Mouse (Mus musculus) liver, embryonic 14.5 days (tissue): ENCODE results near the gene Apbb1. TPM values are rescaled to one million over a fixed set of nuclear protein-coding genes. Genes with fewer than 3 reads are reported as not detected.

Source experiments
- ATAC-seq: fragments of 200-750 bp; cut with Nextera tagmentation; 2 replicates; pipeline ENCODE4 v1.8.0; 2017; ENCODE audit warnings: moderate number of reproducible peaks, mild to moderate bottlenecking, moderate library complexity; ENCODE audit not compliant: insufficient read depth
- DNase-seq, 3 experiments: peaks; one replicate each; pipeline ENCODE4 v3.0.0-alpha.2; 2012 to 2013; ENCODE audit warnings: low read depth in 3 of 3, low spot score in 3 of 3
- H3K27ac ChIP-seq: fragments of 300-500 bp; sonication (generic); 2 replicates; pipeline ENCODE4 v1.5.1; 2014; ENCODE audit warnings: moderate library complexity, mild to moderate bottlenecking, control low read depth, inconsistent platforms
- H3K27me3 ChIP-seq: fragments of 300-500 bp; sonication (generic); 2 replicates; pipeline ENCODE4 v1.6.1; 2014; ENCODE audit warnings: mild to moderate bottlenecking, low read length, moderate library complexity; ENCODE audit not compliant: control insufficient read depth, insufficient read depth
- H3K36me3 ChIP-seq: fragments of 300-500 bp; sonication (generic); replicated peaks from 2 replicates; pipeline ENCODE4 v1.6.1; 2014; ENCODE audit warnings: low read depth; ENCODE audit not compliant: control insufficient read depth, insufficient read depth
- H3K4me1 ChIP-seq, 2 experiments: fragments of 200-500 bp in 1 of 2; fragments of 300-500 bp in 1 of 2; sonication (generic) in 1 of 2; replicated peaks; 2 replicates each; pipeline ENCODE4 v1.6.1; 2012 to 2014; ENCODE audit warnings: antibody characterized with exemption in 1 of 2, inconsistent platforms in 1 of 2, low read length in 1 of 2; ENCODE audit not compliant: control insufficient read depth in 2 of 2, insufficient read depth in 2 of 2
- H3K4me2 ChIP-seq: fragments of 300-500 bp; sonication (generic); 2 replicates; pipeline ENCODE4 v1.6.1; 2014; ENCODE audit warnings: low read depth, mild to moderate bottlenecking, control low read depth, moderate library complexity
- H3K4me3 ChIP-seq, 2 experiments: fragments of 200-500 bp in 1 of 2; fragments of 300-500 bp in 1 of 2; sonication (generic) in 1 of 2; 2 replicates each; pipeline ENCODE4 v1.5.1; 2012 to 2014; ENCODE audit warnings: low read depth in 2 of 2, low read length in 2 of 2, mild to moderate bottlenecking in 2 of 2, control low read depth in 1 of 2, inconsistent platforms in 1 of 2, moderate library complexity in 1 of 2; ENCODE audit not compliant: insufficient read depth in 1 of 2
- H3K9ac ChIP-seq: fragments of 300-500 bp; sonication (generic); replicated peaks from 2 replicates; pipeline ENCODE4 v1.6.1; 2014; ENCODE audit warnings: mild to moderate bottlenecking, control low read depth, moderate library complexity
- H3K9me3 ChIP-seq: fragments of 300-500 bp; sonication (generic); 2 replicates; pipeline ENCODE4 v1.6.1; 2016; ENCODE audit warnings: low read length, mixed read lengths; ENCODE audit not compliant: control insufficient read depth
- CTCF ChIP-seq: IDR thresholded peaks from 2 replicates; pipeline ENCODE4 v1.5.1; 2016; ENCODE audit warnings: antibody characterized with exemption, low read depth, control low read depth
- EP300 ChIP-seq: IDR thresholded peaks from 2 replicates; pipeline ENCODE4 v1.6.1; 2016; ENCODE audit warnings: antibody characterized with exemption, low read depth
- WGBS: fragments of 180-500 bp; shearing (Covaris S2); extraction: QIAGEN DNeasy Blood & Tissue Kit; methylation state at CpG from one replicate; pipeline ENCODE4 v1.1.7; 2014; ENCODE audit not compliant: insufficient replicate concordance; 5-methylcytosine and 5-hydroxymethylcytosine counted together
- polyA plus RNA-seq, 2 experiments: library from polyadenylated mRNA; depleted of rRNA in 1 of 2; stranded (reverse) in 1 of 2; unstranded in 1 of 2; fragments of >200 nt; fragmentation: Nextera tagmentation in 1 of 2; extraction: Ambion mirVana in 1 of 2; gene quantifications; 2 replicates each; pipeline versions ENCODE4 v1.2.1 to v1.2.3; 2012 to 2014

Apbb1 gene
- polyA plus RNA-seq, 2 experiments = 1.6 to 2.1 TPM

GRCm38 (mm10) chr7:105619701-105620100 is 38.2 kb upstream of the Apbb1 start:
- no peak for ATAC-seq
- Histone ChIP-seq H3K36me3 (no peaks in the 10 kb centered on the region), H3K9ac (no peak overlapping the region), H3K27ac (no peak overlapping the region), H3K27me3 (no peaks in the 10 kb centered on the region), H3K4me1 (no peaks in the 10 kb centered on the region), H3K4me2 (no peak overlapping the region), H3K9me3 (no peaks in the 10 kb centered on the region), H3K4me3 (no peak overlapping the region)
- no peak for DNase-seq
- WGBS = 49% methylated on average over 3 of the region's 3 CpGs
- TF ChIP-seq EP300 = no peak

GRCm38 (mm10) chr7:105617810-105618209 is 36.4 kb upstream of the Apbb1 start:
- no peak for DNase-seq
- TF ChIP-seq EP300 (no peak), CTCF (no peak)
- Histone ChIP-seq H3K9me3 (no peaks in the 10 kb centered on the region), H3K36me3 (no peaks in the 10 kb centered on the region), H3K4me2 (no peak overlapping the region), H3K27me3 (no peaks in the 10 kb centered on the region), H3K4me1 (no peaks in the 10 kb centered on the region), H3K9ac (no peak overlapping the region), H3K4me3 (no peak overlapping the region), H3K27ac (no peak overlapping the region)
- 82% methylated on average over 22 of the region's 22 CpGs for WGBS
- ATAC-seq = 0 out of 2 replicates have a peak, but pooled peaks have one; percentile 15

- H3K27ac ChIP-seq = no peak overlapping the region
- DNase-seq (no peak), ATAC-seq (no peak)
- no peak overlapping the region for H3K9ac ChIP-seq
- no peaks in the 10 kb centered on the region for H3K27me3 ChIP-seq
- no peaks in the 10 kb centered on the region for H3K36me3 ChIP-seq
- no peaks in the 10 kb centered on the region for H3K4me1 ChIP-seq
- TF ChIP-seq EP300 = no peak
- no peak for TF ChIP-seq CTCF
- WGBS = 59% methylated on average over 6 of the region's 6 CpGs
- no peak overlapping the region for H3K4me2 ChIP-seq
- no peak overlapping the region for H3K4me3 ChIP-seq
- H3K9me3 ChIP-seq = no peaks in the 10 kb centered on the region
Observed at GRCm38 (mm10) chr7:105616561-105616960, 35.1 kb upstream of the Apbb1 start.

GRCm38 (mm10) chr7:105615720-105616119 is 34.3 kb upstream of the Apbb1 start:
- Histone ChIP-seq H3K27ac (no peak overlapping the region), H3K9me3 (no peaks in the 10 kb centered on the region), H3K36me3 (no peaks in the 10 kb centered on the region), H3K4me2 (no peak overlapping the region), H3K4me1 (no peaks in the 10 kb centered on the region), H3K27me3 (no peaks in the 10 kb centered on the region), H3K9ac (no peak overlapping the region), H3K4me3 (no peak overlapping the region)
- no peak for TF ChIP-seq EP300
- TF ChIP-seq CTCF = no peak
- no peak for ATAC-seq
- DNase-seq = no peak
- WGBS = 56% methylated on average over 1 of the region's 1 CpGs

GRCm38 (mm10) chr7:105614400-105614799 is 32.9 kb upstream of the Apbb1 start:
- no peaks in the 10 kb centered on the region for H3K36me3 ChIP-seq
- DNase-seq (no peak), ATAC-seq (no peak)
- H3K27me3 ChIP-seq = no peaks in the 10 kb centered on the region
- no peak overlapping the region for H3K9ac ChIP-seq
- no peaks in the 10 kb centered on the region for H3K9me3 ChIP-seq
- H3K4me3 ChIP-seq = no peak overlapping the region
- no peak for TF ChIP-seq CTCF
- WGBS = 54% methylated on average over 1 of the region's 1 CpGs
- no peaks in the 10 kb centered on the region for H3K4me1 ChIP-seq
- no peak overlapping the region for H3K4me2 ChIP-seq
- no peak overlapping the region for H3K27ac ChIP-seq
